Mouse (Mus musculus) lung, adult 2 months (tissue): ENCODE measurements around the gene Clcn6.

Source experiments
- CTCF ChIP-seq: fragments of 200-500 bp; IDR thresholded peaks from 2 replicates; pipeline ENCODE4 v1.5.1; 2011; ENCODE audit warnings: mild to moderate bottlenecking, low read length, control low read depth; ENCODE audit not compliant: insufficient read depth
- POLR2A ChIP-seq: fragments of 200-500 bp; IDR thresholded peaks from 2 replicates; pipeline ENCODE4 v1.6.1; 2011; ENCODE audit warnings: low read depth, mild to moderate bottlenecking, control low read depth, low read length, borderline replicate concordance; ENCODE audit errors: extremely low read depth

DNA sequence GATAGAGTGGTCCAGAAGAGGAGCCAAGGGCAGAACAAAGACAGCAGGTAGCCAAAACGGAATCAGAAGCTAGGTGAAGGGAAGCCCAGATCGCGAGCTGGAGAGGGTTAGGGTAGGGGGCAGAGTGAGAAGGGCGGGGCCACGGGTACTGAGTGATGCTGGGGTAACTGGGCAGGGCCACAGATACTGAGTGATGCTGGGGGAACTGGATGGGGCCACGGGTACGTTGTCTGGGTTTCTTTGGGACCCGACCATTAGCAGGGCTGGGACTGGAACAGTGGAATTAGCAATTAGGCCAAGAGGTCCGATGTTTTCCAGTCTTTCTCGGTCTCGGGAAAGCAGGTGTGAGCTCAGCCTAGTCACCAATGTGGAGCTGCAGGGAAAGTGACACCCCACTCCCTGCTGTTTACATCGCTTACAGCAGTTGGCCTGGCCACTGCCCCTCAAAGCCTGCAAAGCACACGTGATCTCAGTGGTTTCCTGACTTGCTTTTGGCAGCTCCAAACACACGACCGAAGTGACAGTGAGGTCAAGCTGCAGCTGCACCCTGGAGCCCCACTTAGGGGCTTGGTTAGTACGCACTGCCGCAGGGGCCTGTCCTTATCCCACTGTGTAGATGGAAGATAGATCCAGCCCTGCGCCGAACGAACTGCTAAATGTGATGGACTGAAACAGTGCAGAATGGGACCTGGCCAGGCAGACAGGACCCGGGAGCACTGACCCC, 44.7 kb upstream of the Clcn6 start:
- TF ChIP-seq POLR2A = no peak
- no peak for TF ChIP-seq CTCF
